Mouse (Mus musculus): ENCODE measurements around the gene Capn7.

DNA sequence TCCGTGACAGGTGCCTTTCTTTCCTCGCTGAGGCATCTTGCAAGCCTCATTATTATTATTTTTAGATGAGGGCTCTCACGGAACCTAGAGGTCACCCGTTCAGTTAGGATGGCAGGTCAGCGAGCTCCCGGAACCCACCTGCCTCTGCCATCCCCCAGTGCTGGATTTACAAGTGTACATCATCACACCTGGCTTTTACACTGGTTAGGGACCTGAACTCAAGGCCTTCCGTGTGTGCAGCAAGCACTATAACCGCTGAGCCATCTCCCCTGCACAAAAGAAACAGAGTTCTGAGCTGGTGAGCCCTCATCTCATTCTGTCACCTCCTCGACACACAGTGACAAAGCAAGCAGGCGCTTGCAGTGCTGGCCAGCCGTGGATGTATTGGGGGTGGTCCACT lies 15.3 kb upstream of the Capn7 start:
- no peak for TF ChIP-seq POLR2A (IDR thresholded peaks at IDR 0.05; ENCODE audit: insufficient read depth, low read length)
- no peak for TF ChIP-seq EP300 (IDR thresholded peaks at IDR 0.05; ENCODE audit: insufficient read depth, low read depth, low read length)
